Mouse (Mus musculus): ENCODE data around the gene Slc39a11.

DNA sequence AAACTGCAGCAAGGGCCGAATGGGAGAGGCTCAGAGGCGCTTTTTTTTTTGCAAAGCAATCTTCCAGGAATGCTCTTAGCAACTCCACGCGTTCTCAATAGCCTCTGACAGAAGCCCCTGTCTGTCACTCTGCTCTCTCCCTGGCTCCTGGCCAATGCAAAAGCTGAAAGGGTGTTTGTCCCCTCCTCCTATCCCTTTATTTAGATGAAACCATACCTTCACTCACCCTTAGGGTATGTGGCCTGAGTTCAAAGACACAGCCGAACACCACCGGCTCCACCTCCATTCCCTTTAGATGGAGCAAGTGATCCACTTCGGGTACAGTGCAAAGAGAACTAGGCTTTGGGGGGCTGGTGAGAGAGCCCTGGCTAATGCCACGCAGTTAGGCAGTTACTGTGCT lies 387.8 kb downstream of the Slc39a11 start:
- TF ChIP-seq CTCF (IDR thresholded peaks at IDR 0.05; ENCODE audit: control insufficient read depth, insufficient read depth, low read length) (no peak), POLR2A (IDR thresholded peaks at IDR 0.05; ENCODE audit: borderline replicate concordance, control insufficient read depth, low read depth, low read length) (no peak)
